Comparison of ENCODE assay signal across 12 mouse cellular contexts in genomic region chr10:110938841-110939549, GRCm38 (mm10). TPM values are rescaled to one million over a fixed set of nuclear protein-coding genes. Genes with fewer than 3 reads are reported as not detected.
DNase-seq lines count a peak whose midpoint lies in the region; ATAC-seq and TF ChIP-seq lines count a peak whose summit lies in the region.
"Had no signal": no experiment of that assay in that cellular context is flagged by ENCODE, and none has a peak within 500 bp of the region (broad histone marks: within the 10 kb centered on the region; RNA-seq: fewer than 3 reads in every experiment).

No protein-coding gene starts in this region.

- H3K36me3 ChIP-seq in midbrain, postnatal 0 days (ENCODE audit: insufficient read depth, low read length) = peaks cover 4% of the 10 kb centered on the region; the same call in 1 of the 2 replicates
- peaks cover 84% of the 10 kb centered on the region for H3K36me3 ChIP-seq in midbrain, embryonic 10.5 days
- H3K36me3 ChIP-seq in stomach, postnatal 0 days (ENCODE audit: control insufficient read depth, insufficient read depth, low read length) = peaks cover 7% of the 10 kb centered on the region; the same call in 1 of the 2 replicates

- WGBS in midbrain, postnatal 0 days = 85% methylated on average over 19 of the region's 19 CpGs
- WGBS in midbrain, embryonic 10.5 days = 90% methylated on average over 19 of the region's 19 CpGs
- 82% methylated on average over 19 of the region's 19 CpGs for WGBS in stomach, postnatal 0 days

- TF ChIP-seq CTCF in midbrain, postnatal 0 days (IDR thresholded peaks at IDR 0.05) = no peak
- no peak for TF ChIP-seq CTCF in stomach, postnatal 0 days (IDR thresholded peaks at IDR 0.05; ENCODE audit: low read depth)

- no peak for TF ChIP-seq EP300 in stomach, postnatal 0 days (optimal IDR thresholded peaks at IDR 0.05)

- H3K9me3 ChIP-seq in midbrain, postnatal 0 days (ENCODE audit: low read length) = no peaks in the 10 kb centered on the region
- H3K9me3 ChIP-seq in midbrain, embryonic 10.5 days (replicated peaks) = no peaks in the 10 kb centered on the region
- no peaks in the 10 kb centered on the region for H3K9me3 ChIP-seq in stomach, postnatal 0 days (ENCODE audit: control insufficient read depth, low read length)
- H3K9me3 ChIP-seq: embryonic facial prominence, embryonic 12.5 days; limb, embryonic 12.5 days had no signal

- peak; percentile 22 for DNase-seq in gastrocnemius, postnatal 10 days
- DNase-seq in gastrocnemius, adult 18-20 months (ENCODE audit: low spot score) = no peak
- DNase-seq in midbrain, postnatal 0 days (ENCODE audit: low spot score) = peak; percentile 58
- DNase-seq in midbrain, embryonic 10.5 days (ENCODE audit: low spot score) = no peak
- DNase-seq in layer of hippocampus, postnatal 14 days (ENCODE audit: low spot score in 2 of 2) = peak; percentile 73 to 83
- DNase-seq in spleen, postnatal 4 days (ENCODE audit: low spot score in 2 of 2) = no peak
- no peak for DNase-seq in stomach, postnatal 0 days (ENCODE audit: low spot score)
- DNase-seq: midbrain, embryonic 14.5 days; spleen, adult 18-20 months had no signal

- H3K4me1 ChIP-seq in midbrain, postnatal 0 days (ENCODE audit: insufficient read depth, low read length) = no peaks in the 10 kb centered on the region
- H3K4me1 ChIP-seq in midbrain, embryonic 10.5 days = no peaks in the 10 kb centered on the region
- H3K4me1 ChIP-seq in stomach, postnatal 0 days (replicated peaks; ENCODE audit: control insufficient read depth, insufficient read depth) = no peaks in the 10 kb centered on the region
- H3K4me1 ChIP-seq: embryonic facial prominence, embryonic 12.5 days; limb, embryonic 12.5 days had no signal

- H3K4me2 ChIP-seq in midbrain, postnatal 0 days (ENCODE audit: low read depth, low read length, poor library complexity, severe bottlenecking) = no peak overlapping the region
- H3K4me2 ChIP-seq in stomach, postnatal 0 days (replicated peaks; ENCODE audit: low read depth) = no peak overlapping the region
- H3K4me2 ChIP-seq: embryonic facial prominence, embryonic 12.5 days; limb, embryonic 12.5 days had no signal

- H3K9ac ChIP-seq in midbrain, postnatal 0 days (replicated peaks; ENCODE audit: low read length, poor library complexity, severe bottlenecking) = no peak overlapping the region
- H3K9ac ChIP-seq in stomach, postnatal 0 days (ENCODE audit: low read length) = no peak overlapping the region
- H3K9ac ChIP-seq: embryonic facial prominence, embryonic 12.5 days; limb, embryonic 12.5 days had no signal

- H3K27me3 ChIP-seq in midbrain, postnatal 0 days (ENCODE audit: insufficient read depth, low read length) = no peaks in the 10 kb centered on the region
- no peaks in the 10 kb centered on the region for H3K27me3 ChIP-seq in midbrain, embryonic 10.5 days (ENCODE audit: low read depth, poor library complexity, severe bottlenecking)
- no peaks in the 10 kb centered on the region for H3K27me3 ChIP-seq in stomach, postnatal 0 days (ENCODE audit: control insufficient read depth, insufficient read depth, low read length)
- H3K27me3 ChIP-seq: embryonic facial prominence, embryonic 12.5 days; limb, embryonic 12.5 days had no signal

- no peak overlapping the region for H3K4me3 ChIP-seq in midbrain, postnatal 0 days (ENCODE audit: low read depth, low read length)
- H3K4me3 ChIP-seq in midbrain, embryonic 10.5 days = no peak overlapping the region
- H3K4me3 ChIP-seq in stomach, postnatal 0 days (ENCODE audit: low read depth, low read length) = no peak overlapping the region
- H3K4me3 ChIP-seq: embryonic facial prominence, embryonic 12.5 days; limb, embryonic 12.5 days had no signal

- ATAC-seq in midbrain, postnatal 0 days (ENCODE audit: low FRiP score) = no peak
- no peak for ATAC-seq in monocyte, adult 5-6 weeks (replicated peaks; ENCODE audit: insufficient number of reproducible peaks, low FRiP score, low TSS enrichment, poor library complexity, severe bottlenecking)
- no peak for ATAC-seq in stomach, postnatal 0 days (ENCODE audit: low FRiP score, low TSS enrichment)

- no peak overlapping the region for H3K27ac ChIP-seq in midbrain, postnatal 0 days (ENCODE audit: low read depth, low read length)
- no peak overlapping the region for H3K27ac ChIP-seq in midbrain, embryonic 10.5 days (replicated peaks)
- no peak overlapping the region for H3K27ac ChIP-seq in stomach, postnatal 0 days (replicated peaks)
- H3K27ac ChIP-seq: embryonic facial prominence, embryonic 12.5 days; limb, embryonic 12.5 days had no signal

RNA-seq across cellular contexts. Expression of gene Csrp2, which starts 19.4 kb away (rescaled TPM):
- 10 to 100 TPM; 39.6 to 43.8 TPM for total RNA-seq in gastrocnemius, postnatal 10 days (2021)
- total RNA-seq in gastrocnemius, adult 18-20 months (2021) = 1 to 10 TPM; 5.5 to 6.4 TPM
- total RNA-seq in midbrain, postnatal 0 days (2014; rRNA removed) = 43.1 and 62.1 TPM in 2 replicates
- polyA plus RNA-seq in midbrain, postnatal 0 days (2015; fragmentation: Nextera tagmentation; extraction: Ambion mirVana) = 77.0 and 80.1 TPM in 2 replicates
- polyA plus RNA-seq in midbrain, embryonic 10.5 days (2016; fragmentation: Nextera tagmentation; extraction: Ambion mirVana) = 172 and 183 TPM in 2 replicates
- 10 to 100 TPM; 40.3 to 59.2 TPM for total RNA-seq in layer of hippocampus, postnatal 14 days (2021)
- 22.0 to 38.3 TPM (median 35.8 TPM) in 3 replicates for total RNA-seq in monocyte, adult 5-6 weeks (2017)
- 185 and 191 TPM in 2 replicates for polyA plus RNA-seq in stomach, postnatal 0 days (2015; fragmentation: Nextera tagmentation; extraction: Ambion mirVana)

Comparison
In these comparisons a context has a peak if more than half of its experiments do, and no peak if none do; other contexts are left out.
1. DNase-seq: peak in gastrocnemius, postnatal 10 days (single experiment), midbrain, postnatal 0 days (single experiment) and layer of hippocampus, postnatal 14 days (2 of 2); none in gastrocnemius, adult 18-20 months (single experiment), midbrain, embryonic 10.5 days (single experiment), spleen, postnatal 4 days (0 of 2) and stomach, postnatal 0 days (single experiment).